Comparison of ENCODE assay signal across 8 mouse cellular contexts in the genomic region with DNA sequence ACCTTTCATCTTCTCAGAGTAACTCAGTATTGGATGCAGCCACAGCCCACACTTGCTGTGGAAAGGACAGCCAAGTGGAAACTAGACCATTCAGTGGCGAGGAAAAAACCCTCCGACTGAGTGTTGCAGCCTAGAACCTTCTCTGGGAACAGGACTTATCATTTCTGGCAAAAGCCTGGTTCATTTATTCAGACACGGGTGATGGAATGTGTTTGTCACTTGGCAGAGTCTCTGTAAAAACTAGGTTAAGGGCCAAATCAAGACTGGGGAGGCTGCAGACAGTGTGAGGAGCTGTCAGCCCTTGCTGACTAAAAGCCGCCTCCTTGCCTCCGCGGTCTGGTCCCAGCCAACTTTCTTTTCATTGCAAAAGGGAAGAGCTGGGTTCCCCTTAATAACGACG.
DNase-seq lines count a peak whose midpoint lies in the region; ATAC-seq lines count a peak whose summit lies in the region.

No protein-coding gene starts in this region.

- H3K4me3 ChIP-seq in lung, embryonic 16.5 days (ENCODE audit: low read length): no peak overlapping the region
- no peak overlapping the region for H3K4me3 ChIP-seq in midbrain, embryonic 14.5 days (replicated peaks; ENCODE audit: low read depth, low read length)

- ATAC-seq in lung, embryonic 16.5 days (ENCODE audit: low read depth): peak; percentile 90
- ATAC-seq in midbrain, embryonic 14.5 days (ENCODE audit: low FRiP score, low TSS enrichment): no peak
- no peak for ATAC-seq in megakaryocyte progenitor cell, adult 5-6 weeks (replicated peaks; ENCODE audit: poor library complexity)

- no peaks in the 10 kb centered on the region for H3K9me3 ChIP-seq in lung, embryonic 16.5 days (ENCODE audit: control insufficient read depth, low read length)
- no peaks in the 10 kb centered on the region for H3K9me3 ChIP-seq in midbrain, embryonic 14.5 days (ENCODE audit: control insufficient read depth, low read length)

- no peak overlapping the region for H3K9ac ChIP-seq in lung, embryonic 16.5 days (ENCODE audit: low read length)
- no peak overlapping the region for H3K9ac ChIP-seq in midbrain, embryonic 14.5 days (replicated peaks; ENCODE audit: low read length)

- no peaks in the 10 kb centered on the region; the same call in 1 of the 2 replicates for H3K27me3 ChIP-seq in lung, embryonic 16.5 days (ENCODE audit: control insufficient read depth, insufficient read depth, low read depth, low read length)
- H3K27me3 ChIP-seq in midbrain, embryonic 14.5 days (ENCODE audit: control insufficient read depth, insufficient read depth, low read length): no peaks in the 10 kb centered on the region

- 25% methylated on average over 8 of the region's 8 CpGs for WGBS in lung, embryonic 16.5 days
- WGBS in midbrain, embryonic 14.5 days: 78% methylated on average over 8 of the region's 8 CpGs

- intact Hi-C loops in left cerebral cortex, postnatal 4 days (cut with DNase I): no loop called here

- no peak overlapping the region for H3K27ac ChIP-seq in lung, embryonic 16.5 days (ENCODE audit: low read length)
- H3K27ac ChIP-seq in midbrain, embryonic 14.5 days (replicated peaks; ENCODE audit: low read depth, low read length): no peak overlapping the region

- peaks cover 20% of the 10 kb centered on the region for H3K4me1 ChIP-seq in lung, embryonic 16.5 days (replicated peaks; ENCODE audit: control insufficient read depth, insufficient read depth, low read length)
- no peaks in the 10 kb centered on the region for H3K4me1 ChIP-seq in midbrain, embryonic 14.5 days (ENCODE audit: control insufficient read depth, insufficient read depth, low read length)

- H3K36me3 ChIP-seq in lung, embryonic 16.5 days (ENCODE audit: control insufficient read depth, insufficient read depth, low read length): no peaks in the 10 kb centered on the region
- no peaks in the 10 kb centered on the region for H3K36me3 ChIP-seq in midbrain, embryonic 14.5 days (ENCODE audit: control insufficient read depth, insufficient read depth, low read length)

- no peak overlapping the region for H3K4me2 ChIP-seq in lung, embryonic 16.5 days (ENCODE audit: low read depth, low read length)
- no peak overlapping the region for H3K4me2 ChIP-seq in midbrain, embryonic 14.5 days (ENCODE audit: low read length)

- DNase-seq in left cerebral cortex, postnatal 4 days: peak; percentile 10
- DNase-seq in left cerebral cortex, adult 11 months (ENCODE audit: low spot score): no peak
- DNase-seq in brain, adult 2 months (ENCODE audit: low read depth, low spot score): peak; percentile 64
- peak; percentile 89 for DNase-seq in heart, adult 8-10 months (ENCODE audit: low spot score)
- DNase-seq in midbrain, embryonic 14.5 days: no peak
- no peak for DNase-seq in right cerebral cortex, postnatal 36 days (ENCODE audit: low spot score in 2 of 2)

Comparison
In these comparisons a context has a peak if more than half of its experiments do, and no peak if none do; other contexts are left out.
1. DNase-seq: peak in left cerebral cortex, postnatal 4 days (single experiment), brain, adult 2 months (single experiment) and heart, adult 8-10 months (single experiment); none in left cerebral cortex, adult 11 months (single experiment), midbrain, embryonic 14.5 days (single experiment) and right cerebral cortex, postnatal 36 days (0 of 2).